Mouse (Mus musculus) kidney, adult 2 months (tissue): ENCODE measurements around the gene Myrf. TPM values are rescaled to one million over a fixed set of nuclear protein-coding genes. Genes with fewer than 3 reads are reported as not detected.

Source experiments
- DNase-seq: peaks from one replicate; pipeline ENCODE4 v3.0.0; 2021
- H3K27ac ChIP-seq: fragments of 200-500 bp; 2 replicates; pipeline ENCODE4 v1.5.1; 2012; ENCODE audit warnings: low read depth, low read length, control low read depth, inconsistent platforms; ENCODE audit not compliant: insufficient read depth
- H3K27me3 ChIP-seq: fragments of 200-500 bp; replicated peaks from 2 replicates; pipeline ENCODE4 v1.6.1; 2012; ENCODE audit warnings: mild to moderate bottlenecking, moderate library complexity, low read length, inconsistent platforms; ENCODE audit not compliant: control insufficient read depth, insufficient read depth
- H3K36me3 ChIP-seq: fragments of 200-500 bp; 2 replicates; pipeline ENCODE4 v1.6.1; 2012; ENCODE audit warnings: mild to moderate bottlenecking, moderate library complexity, low read length, inconsistent platforms; ENCODE audit not compliant: control insufficient read depth, insufficient read depth
- H3K4me1 ChIP-seq: fragments of 200-500 bp; 2 replicates; pipeline ENCODE4 v1.6.1; 2011; ENCODE audit warnings: low read length; ENCODE audit not compliant: control insufficient read depth, insufficient read depth
- H3K4me3 ChIP-seq: fragments of 200-500 bp; 2 replicates; pipeline ENCODE4 v1.5.1; 2011; ENCODE audit warnings: mild to moderate bottlenecking, low read depth, low read length, control low read depth; ENCODE audit not compliant: insufficient read depth
- CTCF ChIP-seq: fragments of 200-500 bp; conservative IDR thresholded peaks from 2 replicates; pipeline ENCODE4 v1.5.1; 2011; ENCODE audit warnings: low read depth, mild to moderate bottlenecking, control low read depth, low read length, moderate library complexity, mixed read lengths; ENCODE audit not compliant: insufficient read depth, insufficient read length
- POLR2A ChIP-seq: fragments of 200-500 bp; IDR thresholded peaks from one replicate; pipeline ENCODE4 v1.6.1; 2011; ENCODE audit warnings: low read depth, low read length, control low read depth
- WGBS: fragments of 180-500 bp; shearing (Covaris S2); methylation state at CpG from one replicate; pipeline ENCODE4 v1.1.7; 2018; 5-methylcytosine and 5-hydroxymethylcytosine counted together
- polyA plus RNA-seq: library from polyadenylated mRNA; depleted of rRNA; stranded (reverse); fragments of >200 nt; gene quantifications from 2 replicates; pipeline ENCODE4 v1.2.3, GENCODE M21; 2012

Gene Myrf
- polyA plus RNA-seq, 1 experiment, result 18.8 TPM

GRCm38 (mm10) chr19:10248128-10248527 is 7.6 kb upstream of the Myrf start:
- Histone ChIP-seq H3K27ac (no peak overlapping the region), H3K4me1 (no peaks in the 10 kb centered on the region), H3K4me3 (no peak overlapping the region), H3K27me3 (no peaks in the 10 kb centered on the region), H3K36me3 (no peaks in the 10 kb centered on the region; the same call in 1 of the 2 replicates)
- WGBS, result 44% methylated on average over 20 of the region's 20 CpGs
- TF ChIP-seq CTCF, result no peak
- no peak for TF ChIP-seq POLR2A
- no peak for DNase-seq

GRCm38 (mm10) chr19:10247165-10247564 is 6.6 kb upstream of the Myrf start:
- TF ChIP-seq CTCF (no peak), POLR2A (no peak)
- no peaks in the 10 kb centered on the region for H3K4me1 ChIP-seq
- H3K27ac ChIP-seq, result no peak overlapping the region
- 25% methylated on average over 6 of the region's 6 CpGs for WGBS
- no peaks in the 10 kb centered on the region for H3K27me3 ChIP-seq
- no peaks in the 10 kb centered on the region; the same call in 1 of the 2 replicates for H3K36me3 ChIP-seq
- DNase-seq, result no peak
- no peak overlapping the region for H3K4me3 ChIP-seq

- Histone ChIP-seq H3K4me3 (no peak overlapping the region), H3K27me3 (no peaks in the 10 kb centered on the region), H3K4me1 (no peaks in the 10 kb centered on the region; the same call in 1 of the 2 replicates), H3K36me3 (no peaks in the 10 kb centered on the region; the same call in 1 of the 2 replicates), H3K27ac (no peak overlapping the region)
- TF ChIP-seq POLR2A, result no peak
- TF ChIP-seq CTCF, result peak; percentile 78
- peak; percentile 60 for DNase-seq
- WGBS, result 10% methylated on average over 3 of the region's 3 CpGs
Measured at GRCm38 (mm10) chr19:10244183-10244582, 3.6 kb upstream of the Myrf start.

GRCm38 (mm10) chr19:10242916-10243315 is 2.4 kb upstream of the Myrf start:
- no peaks in the 10 kb centered on the region; the same call in 1 of the 2 replicates for H3K4me1 ChIP-seq
- WGBS, result 44% methylated on average over 8 of the region's 8 CpGs
- no peak overlapping the region for H3K4me3 ChIP-seq
- no peak for DNase-seq
- no peaks in the 10 kb centered on the region for H3K36me3 ChIP-seq
- no peaks in the 10 kb centered on the region for H3K27me3 ChIP-seq
- H3K27ac ChIP-seq, result no peak overlapping the region
- TF ChIP-seq POLR2A (no peak), CTCF (no peak)

DNA sequence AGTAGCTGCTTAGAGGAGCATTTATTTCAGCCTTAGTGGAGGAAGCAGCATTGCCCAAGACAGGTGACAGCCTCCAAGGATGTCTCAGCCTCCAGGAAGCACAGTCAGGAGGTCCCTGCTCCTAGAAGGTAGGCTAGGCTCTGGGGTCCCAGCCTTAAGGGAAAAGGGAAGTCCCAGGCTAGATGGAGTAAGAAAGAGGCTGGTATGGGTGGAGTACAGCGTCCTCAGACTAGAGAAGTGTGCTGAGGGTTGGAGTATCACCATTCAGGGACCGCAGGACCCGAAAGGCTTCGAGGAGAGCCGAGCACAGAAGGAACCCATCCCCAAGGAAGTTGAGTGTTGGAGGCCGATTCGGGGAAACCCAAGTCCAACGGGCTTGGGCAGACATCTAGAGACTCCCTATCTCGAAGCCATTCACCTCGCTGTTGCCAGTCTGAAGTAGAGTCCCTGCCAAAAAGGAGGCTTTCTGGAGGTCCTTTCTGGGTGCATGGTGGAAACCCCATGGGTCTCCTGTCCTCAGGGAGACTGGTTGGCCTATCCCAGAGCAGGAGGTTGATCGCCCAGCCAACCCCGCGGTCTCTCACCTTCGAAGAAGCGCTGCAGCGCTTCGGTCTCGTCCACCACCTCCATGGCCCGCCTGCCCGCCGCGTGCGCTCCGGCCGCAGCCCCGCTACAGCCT is 434 bp downstream of the Myrf start:
- TF ChIP-seq POLR2A, result no peak
- no peak for TF ChIP-seq CTCF
- DNase-seq, result no peak
- 6% methylated on average over 26 of the region's 26 CpGs for WGBS
- H3K27ac ChIP-seq, result no peak overlapping the region
- no peaks in the 10 kb centered on the region; the same call in 1 of the 2 replicates for H3K4me1 ChIP-seq
- no peaks in the 10 kb centered on the region for H3K27me3 ChIP-seq
- H3K36me3 ChIP-seq, result no peaks in the 10 kb centered on the region
- peak overlapping the region; percentile 57 for H3K4me3 ChIP-seq

- H3K4me3 ChIP-seq, result no peak overlapping the region
- DNase-seq, result no peak
- WGBS, result 79% methylated on average over 2 of the region's 2 CpGs
Measured at GRCm38 (mm10) chr19:10239419-10239818, 1.1 kb downstream of the Myrf start.

GRCm38 (mm10) chr19:10238477-10238876 is 2.1 kb downstream of the Myrf start:
- TF ChIP-seq CTCF (no peak), POLR2A (no peak)

More at GRCm38 (mm10) chr19:10239419-10239818, 1.1 kb downstream of the Myrf start:
- no peak for TF ChIP-seq POLR2A
- H3K27me3 ChIP-seq, result no peaks in the 10 kb centered on the region
- H3K36me3 ChIP-seq, result no peaks in the 10 kb centered on the region
- no peak overlapping the region for H3K27ac ChIP-seq
- no peaks in the 10 kb centered on the region; the same call in 1 of the 2 replicates for H3K4me1 ChIP-seq

More at GRCm38 (mm10) chr19:10238477-10238876, 2.1 kb downstream of the Myrf start:
- 86% methylated on average over 3 of the region's 3 CpGs for WGBS
- Histone ChIP-seq H3K27ac (no peak overlapping the region), H3K36me3 (no peaks in the 10 kb centered on the region), H3K4me3 (no peak overlapping the region), H3K27me3 (no peaks in the 10 kb centered on the region), H3K4me1 (no peaks in the 10 kb centered on the region; the same call in 1 of the 2 replicates)
- DNase-seq, result no peak
